Mouse (Mus musculus) ES-E14 (cell line): ENCODE measurements around the gene Rasal1. TPM values are rescaled to one million over a fixed set of nuclear protein-coding genes. Genes with fewer than 3 reads are reported as not detected.

Experiments used
- DNase-seq: peaks from one replicate; pipeline ENCODE4 v3.0.0-alpha.2; 2013; ENCODE audit warnings: low read depth, low spot score
- H3K27ac ChIP-seq: 2 replicates; pipeline ENCODE4 v1.5.1; 2012; ENCODE audit warnings: low read depth, mild to moderate bottlenecking, low read length, moderate library complexity, mixed read lengths; ENCODE audit not compliant: poor library complexity, insufficient read depth, severe bottlenecking
- H3K36me3 ChIP-seq: 2 replicates; pipeline ENCODE4 v1.6.1; 2012; ENCODE audit warnings: mild to moderate bottlenecking, low read length, moderate library complexity, mixed read lengths; ENCODE audit not compliant: control insufficient read depth, poor library complexity, insufficient read depth, severe bottlenecking
- H3K4me1 ChIP-seq, 2 experiments: fragments of 150-350 bp in 1 of 2; sonication (generic) in 1 of 2; 2 replicates each; pipeline ENCODE4 v1.6.1; 2012; ENCODE audit warnings: low read length in 2 of 2, mild to moderate bottlenecking in 1 of 2, mixed read lengths in 1 of 2; ENCODE audit not compliant: control insufficient read depth in 2 of 2, insufficient read depth in 2 of 2, poor library complexity in 1 of 2
- H3K4me3 ChIP-seq, 2 experiments: fragments of 150-350 bp in 1 of 2; sonication (generic) in 1 of 2; 2 replicates each; pipeline ENCODE4 v1.5.1; 2012; ENCODE audit warnings: low read length in 2 of 2, low read depth in 1 of 2, mild to moderate bottlenecking in 1 of 2, mixed read lengths in 1 of 2; ENCODE audit not compliant: insufficient read depth in 1 of 2, poor library complexity in 1 of 2, severe bottlenecking in 1 of 2
- H3K9ac ChIP-seq: 2 replicates; pipeline ENCODE4 v1.6.1; 2012; ENCODE audit warnings: low read depth, mild to moderate bottlenecking, low read length, mixed read lengths; ENCODE audit not compliant: poor library complexity, insufficient read depth, severe bottlenecking
- H3K9me3 ChIP-seq: fragments of 150-350 bp; sonication (generic); 2 replicates; pipeline ENCODE4 v1.6.1; 2012; ENCODE audit warnings: low read depth, mild to moderate bottlenecking, low read length; ENCODE audit not compliant: control insufficient read depth, insufficient read depth
- CHD2 ChIP-seq: IDR thresholded peaks from 2 replicates; pipeline ENCODE4 v1.6.1; 2014; ENCODE audit warnings: mild to moderate bottlenecking, low read depth, low read length, inconsistent platforms
- HCFC1 ChIP-seq: IDR thresholded peaks from 2 replicates; pipeline ENCODE4 v1.6.1; 2012; ENCODE audit warnings: low read length, inconsistent platforms, borderline replicate concordance; ENCODE audit not compliant: insufficient read depth
- MAFK ChIP-seq: IDR thresholded peaks from 2 replicates; pipeline ENCODE4 v1.6.1; 2014; ENCODE audit warnings: mild to moderate bottlenecking, low read depth, low read length, inconsistent platforms; ENCODE audit not compliant: insufficient read depth
- ZC3H11A ChIP-seq: IDR thresholded peaks from 2 replicates; pipeline ENCODE4 v1.6.1; 2012; ENCODE audit warnings: low read depth, mild to moderate bottlenecking, inconsistent platforms, low read length, borderline replicate concordance
- ZNF384 ChIP-seq: IDR thresholded peaks from 2 replicates; pipeline ENCODE4 v1.6.1; 2012; ENCODE audit warnings: low read depth, low read length, inconsistent platforms
- in situ Hi-C, 2 experiments: fragments of 600-800 bp; cut with MboI; formaldehyde crosslinking; loops; one replicate each; pipeline ENCODE4 v1.15.1; 2025; ENCODE audit warnings: low sequenced_read_pairs in 2 of 2, inconsistent platforms in 1 of 2; ENCODE audit not compliant: unreplicated experiment in 2 of 2
- total RNA-seq: library from RNA; depleted of rRNA; stranded (reverse); fragments of 300-350 nt; gene quantifications from 2 replicates; pipeline ENCODE4 v1.2.3, GENCODE M21; 2012

The Rasal1 gene
- total RNA-seq, 1 experiment, result 3.5 TPM

GRCm38 (mm10) chr5:120618778-120619177 is 29.8 kb upstream of the Rasal1 start:
- TF ChIP-seq HCFC1, result no peak
- TF ChIP-seq MAFK, result no peak
- H3K4me3 ChIP-seq, result no peak overlapping the region
- no peaks in the 10 kb centered on the region for H3K9me3 ChIP-seq
- H3K4me1 ChIP-seq, result peaks cover 7 to 30% of the 10 kb centered on the region in 2 experiments; a peak in 1 of 4 replicates
- peak overlapping the region; percentile 45 for H3K27ac ChIP-seq
- no peak for DNase-seq
- in situ Hi-C loops, result no loop called here
- no peak overlapping the region for H3K9ac ChIP-seq
- peaks cover 65% of the 10 kb centered on the region for H3K36me3 ChIP-seq

- DNase-seq, result peak; percentile 78
- Histone ChIP-seq H3K4me1 (peaks cover 7 to 30% of the 10 kb centered on the region in 2 experiments; a peak in 1 of 4 replicates), H3K27ac (peak overlapping the region; percentile 45; the same call in 1 of the 2 replicates), H3K36me3 (peaks cover 69% of the 10 kb centered on the region), H3K4me3 (no peak overlapping the region), H3K9ac (no peak overlapping the region), H3K9me3 (no peaks in the 10 kb centered on the region)
- TF ChIP-seq ZNF384, result no peak
- 0 out of 2 replicates have a peak, but pooled peaks have one; percentile 23 for TF ChIP-seq ZC3H11A
- in situ Hi-C loops, result no loop called here
Measured at GRCm38 (mm10) chr5:120619201-120619600, 29.4 kb upstream of the Rasal1 start.

- DNase-seq, result peak; percentile 88
- peaks cover 7 to 28% of the 10 kb centered on the region in 2 experiments; a peak in 1 of 4 replicates for H3K4me1 ChIP-seq
- H3K4me3 ChIP-seq, result no peak overlapping the region
- TF ChIP-seq ZNF384 (no peak), ZC3H11A (peak; percentile 52; the same call in 1 of the 2 replicates)
- peaks cover 80% of the 10 kb centered on the region for H3K36me3 ChIP-seq
- in situ Hi-C loops, result loop anchor here in 1 of 2 experiments (10.0 kb wide), 1 partner anchor 114 kb away; no protein-coding TSS in a partner anchor
- H3K9ac ChIP-seq, result no peak overlapping the region
- no peaks in the 10 kb centered on the region for H3K9me3 ChIP-seq
- no peak overlapping the region for H3K27ac ChIP-seq
Measured at GRCm38 (mm10) chr5:120620375-120621077, 28.1 kb upstream of the Rasal1 start.

- Histone ChIP-seq H3K4me3 (no peak overlapping the region), H3K36me3 (peaks cover 86% of the 10 kb centered on the region), H3K9me3 (no peaks in the 10 kb centered on the region), H3K27ac (no peak overlapping the region), H3K9ac (no peak overlapping the region), H3K4me1 (peaks cover 7 to 28% of the 10 kb centered on the region in 2 experiments; a peak in 1 of 4 replicates)
- no peak for DNase-seq
- TF ChIP-seq MAFK (no peak), HCFC1 (no peak), CHD2 (no peak), ZNF384 (no peak), ZC3H11A (no peak)
- in situ Hi-C loops, result loop anchor here in 1 of 2 experiments (10.0 kb wide), 1 partner anchor 114 kb away; no protein-coding TSS in a partner anchor
Measured at GRCm38 (mm10) chr5:120621078-120621765, 27.4 kb upstream of the Rasal1 start.
